Mouse (Mus musculus) stomach, embryonic 16.5 days (tissue): ENCODE results near the gene Scgb2b7. TPM values are rescaled to one million over a fixed set of nuclear protein-coding genes. Genes with fewer than 3 reads are reported as not detected.
"Not testable (repeated sequence)": the region's sequence is repeated elsewhere in the genome, so short reads cannot be mapped to it uniquely, and the experiment has no call there.

ENCODE experiments used
- ATAC-seq: fragments of 200-750 bp; cut with Nextera tagmentation; 2 replicates; pipeline ENCODE4 v1.8.0; 2017; ENCODE audit warnings: moderate number of reproducible peaks, moderate TSS enrichment; ENCODE audit not compliant: insufficient read depth, low FRiP score
- H3K27ac ChIP-seq: fragments of 300-500 bp; sonication (generic); 2 replicates; pipeline ENCODE4 v1.5.1; 2014; ENCODE audit warnings: low read length
- H3K27me3 ChIP-seq: fragments of 300-500 bp; sonication (generic); 2 replicates; pipeline ENCODE4 v1.6.1; 2014; ENCODE audit warnings: low read length, control low read depth, mixed read lengths; ENCODE audit not compliant: control insufficient read depth, insufficient read depth
- H3K36me3 ChIP-seq: fragments of 300-500 bp; sonication (generic); 2 replicates; pipeline ENCODE4 v1.6.1; 2014; ENCODE audit warnings: low read length; ENCODE audit not compliant: control insufficient read depth, insufficient read depth
- H3K4me1 ChIP-seq: fragments of 300-500 bp; sonication (generic); 2 replicates; pipeline ENCODE4 v1.6.1; 2014; ENCODE audit warnings: low read length, control low read depth, mixed read lengths; ENCODE audit not compliant: control insufficient read depth, insufficient read depth
- H3K4me2 ChIP-seq: fragments of 300-500 bp; sonication (generic); 2 replicates; pipeline ENCODE4 v1.6.1; 2014; ENCODE audit warnings: low read depth, low read length, mixed read lengths
- H3K4me3 ChIP-seq: fragments of 300-500 bp; sonication (generic); replicated peaks from 2 replicates; pipeline ENCODE4 v1.5.1; 2014; ENCODE audit warnings: mild to moderate bottlenecking, low read length
- H3K9ac ChIP-seq: fragments of 300-500 bp; sonication (generic); 2 replicates; pipeline ENCODE4 v1.6.1; 2014; ENCODE audit warnings: low read length
- H3K9me3 ChIP-seq: fragments of 300-500 bp; sonication (generic); replicated peaks from 2 replicates; pipeline ENCODE4 v1.6.1; 2016; ENCODE audit warnings: low read length, control low read depth; ENCODE audit not compliant: control insufficient read depth
- WGBS: fragments of 180-500 bp; shearing (Covaris S2); extraction: QIAGEN DNeasy Blood & Tissue Kit; methylation state at CpG from one replicate; pipeline ENCODE4 v1.1.7; 2014; 5-methylcytosine and 5-hydroxymethylcytosine counted together
- polyA plus RNA-seq: library from polyadenylated mRNA; unstranded; fragments of >200 nt; fragmentation: Nextera tagmentation; extraction: Ambion mirVana; gene quantifications from 2 replicates; pipeline ENCODE4 v1.2.1, GENCODE M21; 2015

Gene Scgb2b7
- not detected in 2 replicates for polyA plus RNA-seq

GRCm38 (mm10) chr7:31705657-31706056 is at the start of gene Scgb2b7:
Gene Scgb2b7 (minus strand): TSS chr7:31705757.
- H3K9ac ChIP-seq, H3K4me1 ChIP-seq, H3K4me2 ChIP-seq, H3K36me3 ChIP-seq, H3K4me3 ChIP-seq, H3K9me3 ChIP-seq, ATAC-seq, H3K27me3 ChIP-seq, H3K27ac ChIP-seq: not testable (repeated sequence)

GRCm38 (mm10) chr7:31712365-31712764 is 6.8 kb upstream of the Scgb2b7 start, which contains the start of gene Scgb1b7:
Gene Scgb1b7 (plus strand): TSS chr7:31712665.
- not testable (repeated sequence) for H3K36me3 ChIP-seq, H3K4me1 ChIP-seq, ATAC-seq, H3K9ac ChIP-seq, H3K9me3 ChIP-seq, H3K27ac ChIP-seq, H3K27me3 ChIP-seq, H3K4me3 ChIP-seq, H3K4me2 ChIP-seq
- WGBS: 85% methylated on average over 3 of the region's 5 CpGs

Other genes starting within 250 kb of the Scgb2b7 start
- not detected in 2 replicates for gene Scgb1b7, start 6.9 kb upstream of the Scgb2b7 start, polyA plus RNA-seq